Mouse (Mus musculus): ENCODE measurements around the gene Spag4. TPM values are rescaled to one million over a fixed set of nuclear protein-coding genes. Genes with fewer than 3 reads are reported as not detected.
"Not testable (repeated sequence)": the region's sequence is repeated elsewhere in the genome, so short reads cannot be mapped to it uniquely, and the experiment has no call there.

The Spag4 gene
- polyA plus RNA-seq, 1 experiment from 2014 or later, result 0.21 TPM

DNA sequence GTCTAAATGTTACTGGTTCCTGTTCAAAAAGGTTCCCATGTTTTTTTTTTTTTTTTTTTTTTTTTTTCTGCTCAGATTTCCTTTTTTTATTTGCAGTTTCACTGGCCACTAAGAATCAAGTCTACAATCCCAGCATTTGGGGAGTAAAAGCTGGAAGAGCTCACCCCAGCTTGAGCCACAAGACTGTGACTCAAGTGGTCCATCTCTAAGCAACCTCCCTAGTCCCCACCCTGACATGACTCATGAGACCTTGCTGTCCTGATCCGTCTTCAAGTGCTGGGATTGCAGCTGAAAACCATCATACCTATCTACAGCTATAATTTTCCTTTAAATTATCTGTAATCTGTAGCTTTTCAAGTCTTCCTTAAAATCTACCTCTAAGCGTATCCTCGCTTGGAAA lies 19.6 kb downstream of the Spag4 start:
- no peak for TF ChIP-seq CTCF (IDR thresholded peaks at IDR 0.05; ENCODE audit: low read depth)
- WGBS, result 81% methylated on average over 3 of the region's 3 CpGs

GRCm38 (mm10) chr2:156087391-156088110 lies 22.6 kb downstream of the Spag4 start:
- Histone ChIP-seq H3K4me1 (replicated peaks; ENCODE audit: control insufficient read depth, insufficient read depth, low read length) (no peaks in the 10 kb centered on the region), H3K9me3 (ENCODE audit: control insufficient read depth) (no peaks in the 10 kb centered on the region), H3K9ac (ENCODE audit: low read depth, low read length) (no peak overlapping the region), H3K27ac (ENCODE audit: low read depth, low read length) (no peak overlapping the region), H3K4me3 (ENCODE audit: low read depth, low read length) (no peak overlapping the region), H3K36me3 (ENCODE audit: control insufficient read depth, insufficient read depth) (peaks cover 4% of the 10 kb centered on the region; the same call in 1 of the 2 replicates), H3K27me3 (replicated peaks; ENCODE audit: control insufficient read depth, insufficient read depth, low read length) (no peaks in the 10 kb centered on the region), H3K4me2 (replicated peaks; ENCODE audit: low read depth) (no peak overlapping the region)
- ATAC-seq, result no peak
- TF ChIP-seq CTCF (IDR thresholded peaks at IDR 0.05; ENCODE audit: low read depth), result no peak
- 83% methylated on average over 7 of the region's 7 CpGs for WGBS

More for the DNA sequence above, 19.6 kb downstream of the Spag4 start:
- H3K27me3 ChIP-seq (replicated peaks; ENCODE audit: control insufficient read depth, insufficient read depth, low read length), result no peaks in the 10 kb centered on the region
- no peaks in the 10 kb centered on the region for H3K9me3 ChIP-seq (ENCODE audit: control insufficient read depth)
- ATAC-seq, result no peak
- H3K9ac ChIP-seq (ENCODE audit: low read depth, low read length), result no peak overlapping the region
- no peak overlapping the region for H3K4me2 ChIP-seq (replicated peaks; ENCODE audit: low read depth)
- no peaks in the 10 kb centered on the region for H3K4me1 ChIP-seq (replicated peaks; ENCODE audit: control insufficient read depth, insufficient read depth, low read length)
- no peak overlapping the region for H3K4me3 ChIP-seq (ENCODE audit: low read depth, low read length)
- H3K36me3 ChIP-seq (ENCODE audit: control insufficient read depth, insufficient read depth), result peaks cover 1% of the 10 kb centered on the region; the same call in 1 of the 2 replicates
- H3K27ac ChIP-seq (ENCODE audit: low read depth, low read length), result no peak overlapping the region

GRCm38 (mm10) chr2:156089799-156090198 lies 24.8 kb downstream of the Spag4 start:
- WGBS, result 96% methylated on average over 1 of the region's 1 CpGs
- Histone ChIP-seq H3K9ac (ENCODE audit: low read depth, low read length) (no peak overlapping the region), H3K27ac (ENCODE audit: low read depth, low read length) (no peak overlapping the region), H3K4me3 (ENCODE audit: low read depth, low read length) (no peak overlapping the region), H3K4me2 (replicated peaks; ENCODE audit: low read depth) (no peak overlapping the region), H3K27me3 (replicated peaks; ENCODE audit: control insufficient read depth, insufficient read depth, low read length) (no peaks in the 10 kb centered on the region), H3K4me1 (replicated peaks; ENCODE audit: control insufficient read depth, insufficient read depth, low read length) (no peaks in the 10 kb centered on the region), H3K36me3 (ENCODE audit: control insufficient read depth, insufficient read depth) (peaks cover 4% of the 10 kb centered on the region; the same call in 1 of the 2 replicates), H3K9me3 (ENCODE audit: control insufficient read depth) (no peaks in the 10 kb centered on the region)
- no peak for ATAC-seq
- TF ChIP-seq CTCF (IDR thresholded peaks at IDR 0.05; ENCODE audit: low read depth), result no peak

DNA sequence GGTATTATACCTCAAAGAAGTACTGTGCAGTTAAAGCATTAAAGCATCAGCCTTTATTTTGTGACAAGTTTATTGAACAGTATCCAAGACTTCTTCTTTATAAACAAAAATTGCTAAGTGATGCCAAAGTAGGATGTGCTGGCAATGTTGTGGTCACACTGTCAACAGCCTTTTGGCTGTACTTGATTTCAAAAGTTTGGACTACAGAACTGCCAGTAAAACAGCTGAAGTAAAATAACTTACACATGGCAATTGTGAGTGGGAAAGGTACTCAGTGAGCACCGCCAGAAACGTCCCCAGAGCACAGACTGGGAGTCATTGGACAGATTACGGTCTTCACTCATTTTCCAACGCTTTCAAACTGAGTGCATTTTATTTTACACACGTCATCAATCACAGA lies 27.0 kb downstream of the Spag4 start:
- Histone ChIP-seq H3K9me3 (ENCODE audit: control insufficient read depth) (no peaks in the 10 kb centered on the region), H3K4me2 (replicated peaks; ENCODE audit: low read depth) (no peak overlapping the region), H3K27ac (ENCODE audit: low read depth, low read length) (no peak overlapping the region), H3K27me3 (replicated peaks; ENCODE audit: control insufficient read depth, insufficient read depth, low read length) (no peaks in the 10 kb centered on the region), H3K4me1 (replicated peaks; ENCODE audit: control insufficient read depth, insufficient read depth, low read length) (no peaks in the 10 kb centered on the region), H3K9ac (ENCODE audit: low read depth, low read length) (no peak overlapping the region), H3K36me3 (ENCODE audit: control insufficient read depth, insufficient read depth) (peaks cover 23% of the 10 kb centered on the region), H3K4me3 (ENCODE audit: low read depth, low read length) (no peak overlapping the region)
- no peak for ATAC-seq
- no peak for TF ChIP-seq CTCF (IDR thresholded peaks at IDR 0.05; ENCODE audit: low read depth)
- 74% methylated on average over 5 of the region's 5 CpGs for WGBS

- Histone ChIP-seq H3K36me3 (ENCODE audit: control insufficient read depth, insufficient read depth) (no peaks in the 10 kb centered on the region), H3K27ac (ENCODE audit: low read depth, low read length) (peak overlapping the region; percentile 83), H3K9ac (ENCODE audit: low read depth, low read length) (peak overlapping the region; percentile 94), H3K27me3 (replicated peaks; ENCODE audit: control insufficient read depth, insufficient read depth, low read length) (no peaks in the 10 kb centered on the region), H3K9me3 (ENCODE audit: control insufficient read depth) (no peaks in the 10 kb centered on the region), H3K4me3 (ENCODE audit: low read depth, low read length) (peak overlapping the region; percentile 89), H3K4me2 (replicated peaks; ENCODE audit: low read depth) (peak overlapping the region; percentile 75), H3K4me1 (replicated peaks; ENCODE audit: control insufficient read depth, insufficient read depth, low read length) (no peaks in the 10 kb centered on the region)
- under 1% methylated on average over 16 of the region's 16 CpGs for WGBS
- no peak for TF ChIP-seq CTCF (IDR thresholded peaks at IDR 0.05; ENCODE audit: low read depth)
- ATAC-seq, result peak; percentile 58
Measured at GRCm38 (mm10) chr2:156110627-156111357, 45.8 kb downstream of the Spag4 start.

- H3K9me3 ChIP-seq (ENCODE audit: control insufficient read depth), result no peaks in the 10 kb centered on the region
- no peaks in the 10 kb centered on the region for H3K36me3 ChIP-seq (ENCODE audit: control insufficient read depth, insufficient read depth)
- WGBS, result under 1% methylated on average over 68 of the region's 74 CpGs
- ATAC-seq, result peak; percentile 91
- H3K4me3 ChIP-seq (ENCODE audit: low read depth, low read length), result peak within 1 kb of the TSS; percentile 89
- H3K4me1 ChIP-seq (replicated peaks; ENCODE audit: control insufficient read depth, insufficient read depth, low read length), result no peaks in the 10 kb centered on the region
- peak within 1 kb of the TSS; percentile 75 for H3K4me2 ChIP-seq (replicated peaks; ENCODE audit: low read depth)
- TF ChIP-seq CTCF (IDR thresholded peaks at IDR 0.05; ENCODE audit: low read depth), result no peak
- H3K27ac ChIP-seq (ENCODE audit: low read depth, low read length), result peak within 1 kb of the TSS; percentile 83
- H3K9ac ChIP-seq (ENCODE audit: low read depth, low read length), result peak within 1 kb of the TSS; percentile 94
- H3K27me3 ChIP-seq (replicated peaks; ENCODE audit: control insufficient read depth, insufficient read depth, low read length), result no peaks in the 10 kb centered on the region
Measured at GRCm38 (mm10) chr2:156111358-156112079, 46.5 kb downstream of the Spag4 start, which contains the start of the genes Cpne1 and Rbm12. Gene Cpne1 (minus strand): TSS chr2:156111965. Gene Rbm12 (minus strand): TSS chr2:156111978.

GRCm38 (mm10) chr2:156112080-156112423 lies 47.1 kb downstream of the Spag4 start:
- not testable (repeated sequence) for H3K9me3 ChIP-seq (ENCODE audit: control insufficient read depth); H3K4me1 ChIP-seq (replicated peaks; ENCODE audit: control insufficient read depth, insufficient read depth, low read length); H3K27me3 ChIP-seq (replicated peaks; ENCODE audit: control insufficient read depth, insufficient read depth, low read length); H3K36me3 ChIP-seq (ENCODE audit: control insufficient read depth, insufficient read depth); ATAC-seq
- Histone ChIP-seq H3K4me2 (replicated peaks; ENCODE audit: low read depth) (peak overlapping the region; percentile 75), H3K4me3 (ENCODE audit: low read depth, low read length) (peak overlapping the region; percentile 89), H3K9ac (ENCODE audit: low read depth, low read length) (peak overlapping the region; percentile 94; the same call in 1 of the 2 replicates), H3K27ac (ENCODE audit: low read depth, low read length) (peak overlapping the region; percentile 83; the same call in 1 of the 2 replicates)
- WGBS, result 17% methylated on average over 5 of the region's 5 CpGs
